Mouse (Mus musculus): ENCODE results near the gene Tmod3. TPM values are rescaled to one million over a fixed set of nuclear protein-coding genes. Genes with fewer than 3 reads are reported as not detected.
A peak's percentile ranks its signal among the peaks of the same experiment; 100 is the strongest.
"Not testable (repeated sequence)": the region's sequence is repeated elsewhere in the genome, so short reads cannot be mapped to it uniquely, and the experiment has no call there.

The Tmod3 gene
- polyA plus RNA-seq, 1 experiment from 2014 or later = 66.2 TPM

- no peaks in the 10 kb centered on the region for H3K36me3 ChIP-seq (replicated peaks; ENCODE audit: control insufficient read depth, insufficient read depth)
- peaks cover 8% of the 10 kb centered on the region; the same call in 1 of the 2 replicates for H3K4me1 ChIP-seq (replicated peaks; ENCODE audit: control insufficient read depth, insufficient read depth, low read length)
- H3K27ac ChIP-seq = no peak overlapping the region
- no peaks in the 10 kb centered on the region for H3K9me3 ChIP-seq (ENCODE audit: control insufficient read depth, low read length)
- H3K9ac ChIP-seq = no peak overlapping the region
- DNase-seq (ENCODE audit: low spot score) = no peak
- no peaks in the 10 kb centered on the region for H3K27me3 ChIP-seq (ENCODE audit: control insufficient read depth, insufficient read depth, low read length)
- H3K4me2 ChIP-seq (replicated peaks) = no peak overlapping the region
- 36% methylated on average over 5 of the region's 5 CpGs for WGBS
- ATAC-seq (ENCODE audit: low FRiP score) = no peak
- no peak overlapping the region for H3K4me3 ChIP-seq (replicated peaks; ENCODE audit: low read length)
Observed at GRCm38 (mm10) chr9:75541497-75541896, 18.0 kb downstream of the Tmod3 start.

- no peaks in the 10 kb centered on the region for H3K27me3 ChIP-seq (ENCODE audit: control insufficient read depth, insufficient read depth, low read length)
- no peaks in the 10 kb centered on the region for H3K36me3 ChIP-seq (replicated peaks; ENCODE audit: control insufficient read depth, insufficient read depth)
- no peak overlapping the region for H3K27ac ChIP-seq
- no peak overlapping the region for H3K9ac ChIP-seq
- ATAC-seq (ENCODE audit: low FRiP score) (no peak), DNase-seq (ENCODE audit: low spot score) (no peak)
- no peak overlapping the region for H3K4me2 ChIP-seq (replicated peaks)
- H3K4me3 ChIP-seq (replicated peaks; ENCODE audit: low read length) = no peak overlapping the region
- H3K9me3 ChIP-seq (ENCODE audit: control insufficient read depth, low read length) = no peaks in the 10 kb centered on the region
- 56% methylated on average over 1 of the region's 1 CpGs for WGBS
- peaks cover under 1% of the 10 kb centered on the region; the same call in 1 of the 2 replicates for H3K4me1 ChIP-seq (replicated peaks; ENCODE audit: control insufficient read depth, insufficient read depth, low read length)
Observed at GRCm38 (mm10) chr9:75536422-75536821, 23.0 kb downstream of the Tmod3 start.

- ATAC-seq (ENCODE audit: low FRiP score) (no peak), DNase-seq (ENCODE audit: low spot score) (no peak)
- Histone ChIP-seq H3K27ac (no peak overlapping the region), H3K4me3 (replicated peaks; ENCODE audit: low read length) (no peak overlapping the region), H3K4me1 (replicated peaks; ENCODE audit: control insufficient read depth, insufficient read depth, low read length) (no peaks in the 10 kb centered on the region), H3K9me3 (ENCODE audit: control insufficient read depth, low read length) (no peaks in the 10 kb centered on the region), H3K9ac (no peak overlapping the region), H3K27me3 (ENCODE audit: control insufficient read depth, insufficient read depth, low read length) (no peaks in the 10 kb centered on the region), H3K4me2 (replicated peaks) (no peak overlapping the region), H3K36me3 (replicated peaks; ENCODE audit: control insufficient read depth, insufficient read depth) (peaks cover 8% of the 10 kb centered on the region; the same call in 1 of the 2 replicates)
- WGBS = 92% methylated on average over 8 of the region's 8 CpGs
Observed at GRCm38 (mm10) chr9:75534431-75534962, 25.0 kb downstream of the Tmod3 start.

- not testable (repeated sequence) for DNase-seq (ENCODE audit: low spot score); H3K27ac ChIP-seq; H3K27me3 ChIP-seq (ENCODE audit: control insufficient read depth, insufficient read depth, low read length); ATAC-seq (ENCODE audit: low FRiP score); H3K4me3 ChIP-seq (replicated peaks; ENCODE audit: low read length); H3K4me1 ChIP-seq (replicated peaks; ENCODE audit: control insufficient read depth, insufficient read depth, low read length); H3K9me3 ChIP-seq (ENCODE audit: control insufficient read depth, low read length); H3K4me2 ChIP-seq (replicated peaks); H3K9ac ChIP-seq
- 79% methylated on average over 8 of the region's 9 CpGs for WGBS
- peaks cover 18% of the 10 kb centered on the region for H3K36me3 ChIP-seq (replicated peaks; ENCODE audit: control insufficient read depth, insufficient read depth)
Observed at GRCm38 (mm10) chr9:75532989-75533388, 26.5 kb downstream of the Tmod3 start.

- Histone ChIP-seq H3K4me2 (replicated peaks) (no peak overlapping the region), H3K9me3 (ENCODE audit: control insufficient read depth, low read length) (no peaks in the 10 kb centered on the region), H3K27me3 (ENCODE audit: control insufficient read depth, insufficient read depth, low read length) (no peaks in the 10 kb centered on the region), H3K27ac (no peak overlapping the region), H3K36me3 (replicated peaks; ENCODE audit: control insufficient read depth, insufficient read depth) (peaks cover 20% of the 10 kb centered on the region), H3K4me1 (replicated peaks; ENCODE audit: control insufficient read depth, insufficient read depth, low read length) (no peaks in the 10 kb centered on the region), H3K9ac (no peak overlapping the region), H3K4me3 (replicated peaks; ENCODE audit: low read length) (no peak overlapping the region)
- WGBS = 92% methylated on average over 7 of the region's 7 CpGs
- DNase-seq (ENCODE audit: low spot score) (no peak), ATAC-seq (ENCODE audit: low FRiP score) (no peak)
Observed at GRCm38 (mm10) chr9:75532461-75532860, 27.0 kb downstream of the Tmod3 start.

- peaks cover 22% of the 10 kb centered on the region for H3K36me3 ChIP-seq (replicated peaks; ENCODE audit: control insufficient read depth, insufficient read depth)
- no peak overlapping the region for H3K4me2 ChIP-seq (replicated peaks)
- no peaks in the 10 kb centered on the region for H3K9me3 ChIP-seq (ENCODE audit: control insufficient read depth, low read length)
- 79% methylated on average over 5 of the region's 5 CpGs for WGBS
- ATAC-seq (ENCODE audit: low FRiP score) (no peak), DNase-seq (ENCODE audit: low spot score) (no peak)
- no peak overlapping the region for H3K27ac ChIP-seq
- H3K4me1 ChIP-seq (replicated peaks; ENCODE audit: control insufficient read depth, insufficient read depth, low read length) = no peaks in the 10 kb centered on the region
- no peak overlapping the region for H3K4me3 ChIP-seq (replicated peaks; ENCODE audit: low read length)
- no peaks in the 10 kb centered on the region for H3K27me3 ChIP-seq (ENCODE audit: control insufficient read depth, insufficient read depth, low read length)
- no peak overlapping the region for H3K9ac ChIP-seq
Observed at GRCm38 (mm10) chr9:75529358-75529757, 30.1 kb downstream of the Tmod3 start.

GRCm38 (mm10) chr9:75528096-75528495 lies 31.4 kb downstream of the Tmod3 start:
- WGBS = 97% methylated on average over 9 of the region's 9 CpGs
- no peak for DNase-seq (ENCODE audit: low spot score)
- no peak overlapping the region for H3K27ac ChIP-seq

GRCm38 (mm10) chr9:75527368-75528059 lies 31.9 kb downstream of the Tmod3 start:
- DNase-seq (ENCODE audit: low spot score) = no peak
- Histone ChIP-seq H3K27me3 (ENCODE audit: control insufficient read depth, insufficient read depth, low read length) (no peaks in the 10 kb centered on the region), H3K27ac (no peak overlapping the region), H3K36me3 (replicated peaks; ENCODE audit: control insufficient read depth, insufficient read depth) (peaks cover 24% of the 10 kb centered on the region), H3K9ac (no peak overlapping the region), H3K4me1 (replicated peaks; ENCODE audit: control insufficient read depth, insufficient read depth, low read length) (no peaks in the 10 kb centered on the region), H3K4me2 (replicated peaks) (no peak overlapping the region), H3K4me3 (replicated peaks; ENCODE audit: low read length) (no peak overlapping the region), H3K9me3 (ENCODE audit: control insufficient read depth, low read length) (no peaks in the 10 kb centered on the region)
- peak; percentile 51; the same call in 1 of the 2 replicates for ATAC-seq (ENCODE audit: low FRiP score)
- 75% methylated on average over 13 of the region's 13 CpGs for WGBS

More at GRCm38 (mm10) chr9:75528096-75528495, 31.4 kb downstream of the Tmod3 start:
- no peak overlapping the region for H3K4me3 ChIP-seq (replicated peaks; ENCODE audit: low read length)
- ATAC-seq (ENCODE audit: low FRiP score) = no peak
- H3K9me3 ChIP-seq (ENCODE audit: control insufficient read depth, low read length) = no peaks in the 10 kb centered on the region
- peaks cover 22% of the 10 kb centered on the region for H3K36me3 ChIP-seq (replicated peaks; ENCODE audit: control insufficient read depth, insufficient read depth)
- H3K9ac ChIP-seq = no peak overlapping the region
- H3K4me1 ChIP-seq (replicated peaks; ENCODE audit: control insufficient read depth, insufficient read depth, low read length) = no peaks in the 10 kb centered on the region
- no peaks in the 10 kb centered on the region for H3K27me3 ChIP-seq (ENCODE audit: control insufficient read depth, insufficient read depth, low read length)
- H3K4me2 ChIP-seq (replicated peaks) = no peak overlapping the region

- no peak for DNase-seq (ENCODE audit: low spot score)
- Histone ChIP-seq H3K4me3 (replicated peaks; ENCODE audit: low read length) (no peak overlapping the region), H3K4me2 (replicated peaks) (no peak overlapping the region), H3K9ac (no peak overlapping the region), H3K4me1 (replicated peaks; ENCODE audit: control insufficient read depth, insufficient read depth, low read length) (no peaks in the 10 kb centered on the region), H3K36me3 (replicated peaks; ENCODE audit: control insufficient read depth, insufficient read depth) (peaks cover 22% of the 10 kb centered on the region), H3K27me3 (ENCODE audit: control insufficient read depth, insufficient read depth, low read length) (no peaks in the 10 kb centered on the region), H3K27ac (no peak overlapping the region), H3K9me3 (ENCODE audit: control insufficient read depth, low read length) (no peaks in the 10 kb centered on the region)
- WGBS = 53% methylated on average over 6 of the region's 6 CpGs
- ATAC-seq (ENCODE audit: low FRiP score) = no peak
Observed at GRCm38 (mm10) chr9:75523646-75524045, 35.8 kb downstream of the Tmod3 start.

All from hindbrain, embryonic 14.5 days (tissue).